Mouse (Mus musculus) gastrocnemius, postnatal 25 days (tissue): ENCODE data around the gene Nampt. TPM values are rescaled to one million over a fixed set of nuclear protein-coding genes. Genes with fewer than 3 reads are reported as not detected.

Experiments
- DNase-seq: peaks from one replicate; pipeline ENCODE4 v3.0.0; 2022
- long read RNA-seq, 2 experiments: library from polyadenylated mRNA; stranded (forward); transcript quantifications; one replicate each; pipeline ENCODE4 v2.0.0; 2021
- total RNA-seq, 2 experiments: library from RNA; stranded (reverse); gene quantifications; 1 replicate in 1 of 2; 2 replicates in 1 of 2; pipeline ENCODE4 v1.2.3; 2021

Nampt gene
- total RNA-seq = 10 to 100 TPM; 53.0 to 58.2 TPM
- long read RNA-seq, experiment 1, full-length matches to known transcripts = 28 of 60 reads
- long read RNA-seq, experiment 1, partial matches to known transcripts = 26 of 60 reads
- long read RNA-seq, experiment 1, other reads (novel, unspliced or antisense) = 6 of 60 reads
- long read RNA-seq, experiment 2, full-length matches to known transcripts = 38 of 52 reads
- long read RNA-seq, experiment 2, partial matches to known transcripts = 10 of 52 reads
- long read RNA-seq, experiment 2, other reads (novel, unspliced or antisense) = 4 of 52 reads

DNA sequence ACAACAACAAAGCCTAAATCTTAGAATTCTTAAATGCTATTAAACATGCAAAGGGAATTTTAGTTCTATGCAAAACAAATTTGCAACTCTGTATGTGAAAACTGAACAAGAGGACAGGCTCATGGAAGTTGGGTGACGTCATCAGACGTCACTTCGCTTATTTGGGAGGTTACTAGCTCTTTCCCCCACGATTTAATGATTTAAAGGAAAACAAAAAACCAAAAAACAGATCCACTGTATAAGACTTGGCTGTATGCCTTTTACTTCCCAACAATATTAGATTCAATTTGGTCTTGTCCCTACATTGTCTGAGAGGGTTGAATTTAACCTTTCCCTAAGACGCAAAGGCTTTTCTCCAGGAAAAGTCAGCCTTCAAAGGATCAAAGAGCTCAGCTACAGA, at the start of gene Nampt:
Gene Nampt, plus strand, starts transcription at position 130 of the 400 bp plus-strand sequence.
- no peak for DNase-seq

GRCm38 (mm10) chr12:32770766-32771165, 48.6 kb upstream of the Nampt start:
- no peak for DNase-seq

DNA sequence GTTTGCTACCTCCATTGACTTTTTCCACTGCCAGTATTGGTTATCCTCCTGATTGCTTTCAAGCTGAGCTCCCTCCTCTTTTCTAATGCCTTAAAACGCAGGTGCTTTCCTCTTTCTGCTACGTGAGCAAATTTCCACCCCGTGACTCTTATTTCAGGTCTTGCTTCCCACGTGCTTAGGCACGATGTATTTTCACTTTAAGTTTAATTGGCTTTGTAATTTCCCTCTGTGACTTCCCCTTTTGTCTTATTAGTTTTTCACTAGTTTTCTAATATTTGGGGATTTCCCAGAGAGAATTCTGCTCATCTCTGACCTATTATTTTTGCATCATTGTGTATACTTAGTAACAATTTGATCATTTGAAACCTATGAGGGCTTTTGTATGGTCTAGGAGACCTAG, 44.8 kb upstream of the Nampt start:
- DNase-seq = no peak

DNA sequence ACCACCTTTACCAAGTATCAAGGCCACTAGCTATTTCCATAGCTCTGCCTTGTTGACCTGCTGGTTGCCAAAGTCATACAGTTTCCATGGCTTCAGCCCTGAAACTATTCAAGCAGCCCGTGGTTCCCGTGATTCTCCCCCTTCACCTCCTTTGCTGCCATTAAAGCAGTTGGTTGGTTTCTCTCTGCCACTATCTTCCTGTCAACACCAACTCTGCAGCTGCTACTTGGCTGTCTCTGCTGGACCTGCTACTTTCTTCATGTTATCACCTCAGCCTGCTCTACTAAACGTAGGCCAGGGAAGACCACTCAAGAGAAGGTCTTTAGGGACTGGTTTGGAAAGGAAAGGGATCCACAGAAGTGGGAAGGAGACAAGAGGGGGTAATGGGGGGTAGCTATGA, 30.3 kb upstream of the Nampt start:
- no peak for DNase-seq

GRCm38 (mm10) chr12:32795765-32796471, 23.4 kb upstream of the Nampt start:
- no peak for DNase-seq

DNA sequence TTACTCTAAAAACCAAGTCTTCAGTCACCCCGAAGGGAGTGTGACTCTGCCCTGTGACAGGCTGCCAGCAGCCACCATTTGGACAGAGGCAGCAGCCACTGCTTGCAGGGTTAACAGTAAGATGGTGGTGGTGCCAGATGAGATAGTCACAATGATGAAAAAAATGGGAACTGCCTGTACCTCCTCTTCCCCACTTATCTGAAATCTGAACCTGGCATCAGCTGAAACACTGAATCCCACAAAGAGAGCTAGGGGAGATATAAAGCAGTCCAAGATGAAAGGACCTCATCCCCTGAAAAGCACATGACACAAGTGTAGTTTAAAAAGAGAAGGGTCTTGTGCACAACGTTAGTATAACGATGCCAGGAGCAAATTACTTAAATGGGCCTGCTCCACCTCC, 21.9 kb upstream of the Nampt start:
- no peak for DNase-seq

DNA sequence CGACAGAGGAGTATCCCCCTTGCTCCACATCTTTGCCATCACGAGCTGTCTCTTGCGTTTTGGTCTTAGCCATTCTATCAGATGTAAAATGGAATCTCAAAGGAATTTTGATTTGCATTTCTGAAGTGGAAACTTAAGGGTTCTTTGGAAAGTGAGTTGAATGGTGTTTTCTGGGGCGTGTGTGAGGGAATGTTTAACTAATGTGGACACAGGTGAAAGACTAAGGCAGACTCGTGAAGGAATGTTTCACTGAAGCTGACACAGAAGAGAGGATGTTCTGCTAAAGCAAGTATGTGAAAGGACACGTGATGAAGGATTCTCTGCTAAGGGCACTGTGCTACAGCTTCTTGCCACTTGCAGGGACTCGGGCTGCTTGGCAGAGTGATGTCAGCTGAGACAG, 18.3 kb upstream of the Nampt start:
- no peak for DNase-seq

GRCm38 (mm10) chr12:32805559-32805958, 13.8 kb upstream of the Nampt start:
- no peak for DNase-seq

DNA sequence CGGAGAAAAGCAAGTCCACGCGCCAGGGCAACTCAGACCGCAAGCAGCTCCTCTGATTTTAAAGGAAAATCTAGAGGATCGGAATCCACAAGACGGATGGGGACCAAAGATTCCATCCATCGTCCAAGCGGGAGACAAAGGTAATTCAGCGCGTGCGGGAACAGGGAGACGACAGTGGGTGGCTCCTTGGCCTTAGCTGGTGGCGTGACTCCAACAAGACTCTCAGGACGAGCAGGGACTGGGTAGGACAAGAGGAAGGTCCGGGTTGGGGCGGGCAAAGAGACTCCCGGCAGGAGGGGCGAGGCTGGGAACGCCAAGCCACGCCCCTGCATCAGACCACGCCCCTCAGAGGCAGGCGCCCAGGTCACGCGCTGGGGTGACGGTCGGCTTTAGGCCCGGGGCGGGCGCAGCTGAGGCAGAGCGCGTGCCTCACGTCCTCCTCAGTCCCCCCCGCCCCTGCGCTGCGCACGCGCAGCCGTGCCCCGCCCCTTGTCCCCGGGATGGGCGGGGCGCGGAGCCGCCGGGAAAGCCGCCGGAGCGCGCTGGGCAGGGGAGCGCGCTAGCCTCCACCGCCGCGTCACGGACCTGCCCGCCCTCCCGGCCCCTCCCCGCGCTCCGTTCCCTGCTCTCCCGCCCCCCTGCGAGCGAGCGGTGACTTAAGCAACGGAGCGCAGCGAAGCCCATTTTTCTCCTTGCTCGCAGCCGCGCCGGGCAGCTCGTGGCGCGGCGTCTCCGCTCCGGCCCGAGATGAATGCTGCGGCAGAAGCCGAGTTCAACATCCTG, 669 bp downstream of the Nampt start:
- DNase-seq = peak; percentile 100

DNA sequence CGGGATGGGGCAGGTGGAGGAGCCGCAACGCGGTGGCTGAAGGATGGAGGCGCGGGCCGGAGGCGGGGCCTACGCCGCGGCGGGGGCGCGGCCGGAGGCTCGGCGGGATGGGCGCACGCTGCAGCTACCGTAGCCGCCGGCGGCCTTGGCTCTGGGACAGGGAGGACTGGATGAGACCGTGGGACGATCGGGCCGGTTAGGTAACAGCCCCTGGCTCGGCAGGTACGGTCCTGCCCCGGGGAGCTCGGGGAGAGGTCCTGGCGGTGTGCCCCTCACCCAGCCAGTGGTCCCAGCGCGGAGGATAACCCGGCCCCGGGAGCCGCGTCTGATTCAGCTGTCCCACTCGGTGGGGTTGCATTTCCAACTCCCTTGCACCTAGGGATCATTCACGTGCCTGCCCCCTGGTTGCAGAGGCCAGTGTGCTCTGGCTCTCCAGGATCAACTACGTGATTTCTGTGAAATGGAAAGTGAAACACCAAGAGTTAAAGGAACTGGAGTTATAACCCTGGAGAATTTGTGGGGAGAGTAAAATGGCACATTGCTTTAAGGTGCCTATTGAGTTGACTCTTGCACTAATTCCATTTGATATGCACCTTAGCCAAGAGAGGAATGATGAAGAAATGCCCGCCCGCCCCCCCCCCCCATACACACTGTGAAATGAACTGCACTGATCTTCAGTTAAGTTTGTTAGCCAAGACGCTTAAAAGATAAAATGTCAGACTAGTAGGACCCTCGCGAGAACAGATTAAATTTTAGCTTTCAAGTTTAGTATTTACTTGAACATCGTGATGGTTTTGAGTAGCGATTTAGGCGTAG, 1.6 kb downstream of the Nampt start:
- peak; percentile 81 for DNase-seq

DNA sequence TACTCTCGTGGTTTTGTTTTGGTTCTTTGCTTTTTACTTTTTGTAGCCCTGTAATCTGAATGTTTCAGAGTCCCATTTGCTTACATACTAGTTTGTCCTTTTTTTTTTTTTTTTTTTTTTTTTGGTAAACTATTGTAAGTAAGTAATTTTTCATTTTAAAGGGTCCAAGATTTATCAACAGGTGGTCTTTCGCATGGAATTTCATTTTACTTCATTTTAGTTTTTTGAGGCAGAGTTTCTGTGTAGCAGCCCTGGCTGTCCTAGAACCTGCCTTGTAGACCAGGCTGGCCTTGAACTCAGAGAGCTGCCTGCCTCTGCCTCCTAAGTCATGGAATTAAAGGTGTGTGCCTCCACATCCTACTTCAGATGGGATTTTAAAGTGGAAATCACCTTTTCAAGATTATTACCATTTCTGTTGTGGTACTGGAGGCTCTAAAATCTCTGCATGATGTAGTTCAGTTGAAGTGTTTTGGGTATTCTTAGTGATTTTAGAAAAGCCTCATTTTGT, 2.2 kb downstream of the Nampt start:
- DNase-seq = no peak

GRCm38 (mm10) chr12:32822066-32822465, 2.7 kb downstream of the Nampt start:
- DNase-seq = no peak

GRCm38 (mm10) chr12:32824586-32824985, 5.2 kb downstream of the Nampt start:
- no peak for DNase-seq

DNA sequence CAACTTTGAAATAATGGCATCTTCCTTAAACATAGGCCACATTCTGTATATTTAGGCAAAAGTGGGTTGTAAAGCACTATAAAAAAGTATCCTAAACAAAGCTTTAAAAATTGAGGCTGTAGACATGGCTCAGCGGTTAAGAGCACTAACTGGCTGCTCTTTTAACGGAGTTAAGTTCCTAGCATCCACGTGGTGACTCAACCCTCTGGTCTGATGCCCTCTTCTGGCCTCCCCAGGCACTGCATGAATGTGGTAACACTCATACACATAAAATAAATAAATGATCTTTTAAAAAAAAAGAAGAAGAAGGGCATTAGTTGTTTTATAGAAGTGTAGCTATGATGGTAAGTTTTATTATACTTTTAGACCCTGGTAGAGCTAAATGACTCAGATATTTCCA, 7.6 kb downstream of the Nampt start:
- DNase-seq = no peak

- DNase-seq = no peak
Measured at GRCm38 (mm10) chr12:32828137-32828760, 8.9 kb downstream of the Nampt start.

DNA sequence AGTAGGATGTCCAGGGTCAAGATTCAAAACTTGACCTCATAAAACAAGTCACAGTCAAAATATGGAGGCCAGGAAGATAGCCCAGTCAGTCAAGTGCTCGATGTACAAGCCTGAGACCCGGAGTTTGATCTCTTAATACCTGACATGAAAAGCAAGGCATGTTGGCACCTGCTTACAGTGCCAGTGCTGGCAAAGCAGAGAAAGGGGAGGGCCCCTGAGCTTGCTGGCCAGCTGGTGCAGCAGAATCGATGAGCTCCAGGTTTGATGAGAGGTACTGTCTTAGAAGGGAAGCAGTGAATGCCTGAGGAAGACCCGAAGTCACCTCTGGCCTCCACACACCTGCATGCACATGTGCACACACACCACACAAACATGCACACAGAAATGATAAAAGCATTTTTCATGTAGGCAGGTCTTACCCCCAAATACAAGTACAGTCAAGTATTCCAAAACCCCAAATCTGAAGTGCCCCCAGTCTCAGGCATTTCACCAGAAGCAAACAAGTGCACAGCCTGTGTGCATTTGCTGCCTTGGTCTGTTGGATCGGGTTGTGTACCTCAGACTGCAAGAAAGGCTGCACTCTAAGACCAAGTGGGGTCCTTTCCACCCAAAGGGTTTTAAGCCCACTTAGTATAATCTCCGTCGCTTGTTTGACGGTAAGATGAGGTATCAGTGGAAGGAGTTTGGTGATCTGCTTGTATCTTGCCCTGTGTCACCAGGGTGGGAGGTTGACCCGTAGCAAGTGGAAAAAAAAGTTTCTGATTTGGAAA, 10.2 kb downstream of the Nampt start:
- no peak for DNase-seq

- no peak for DNase-seq
Measured at GRCm38 (mm10) chr12:32832076-32832475, 12.7 kb downstream of the Nampt start.

DNA sequence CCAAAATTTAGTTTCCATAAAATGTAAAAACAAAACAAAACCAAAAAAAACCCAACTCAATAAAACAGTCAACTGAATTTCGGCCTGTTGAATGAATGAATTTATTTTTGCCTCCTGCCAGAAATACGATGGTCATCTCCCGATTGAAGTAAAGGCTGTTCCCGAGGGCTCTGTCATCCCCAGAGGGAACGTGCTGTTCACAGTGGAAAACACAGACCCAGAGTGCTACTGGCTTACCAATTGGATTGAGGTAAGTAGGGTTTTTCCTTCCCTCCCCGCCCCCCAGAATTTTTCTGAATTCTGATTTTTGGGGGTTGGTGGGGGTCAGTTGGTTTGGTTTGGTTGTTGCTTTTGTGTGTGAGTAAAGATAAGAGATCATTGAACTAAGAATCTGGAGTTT, 15.4 kb downstream of the Nampt start:
- no peak for DNase-seq

GRCm38 (mm10) chr12:32835235-32835634, 15.9 kb downstream of the Nampt start:
- no peak for DNase-seq

- DNase-seq = no peak
Measured at GRCm38 (mm10) chr12:32838406-32838805, 19.1 kb downstream of the Nampt start.

DNA sequence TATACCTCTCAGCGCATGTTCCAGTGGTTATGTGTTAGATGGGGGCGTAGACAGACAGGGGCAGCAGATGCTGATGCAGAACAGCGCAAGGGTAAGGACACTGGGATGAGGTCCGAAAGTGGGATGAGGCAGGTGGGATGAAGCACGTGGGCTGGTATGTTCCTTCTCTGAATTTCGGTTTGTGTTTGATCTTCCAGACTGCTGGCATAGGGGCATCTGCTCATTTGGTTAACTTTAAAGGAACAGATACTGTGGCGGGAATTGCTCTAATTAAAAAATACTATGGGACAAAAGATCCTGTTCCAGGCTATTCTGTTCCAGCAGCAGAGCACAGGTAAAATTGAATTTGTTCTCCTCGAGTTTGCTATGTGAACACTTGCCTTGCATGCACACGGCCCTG, 19.6 kb downstream of the Nampt start:
- no peak for DNase-seq
